Mouse (Mus musculus) neural tube, embryonic 14.5 days (tissue): ENCODE data around the gene Fam126a. TPM values are rescaled to one million over a fixed set of nuclear protein-coding genes. Genes with fewer than 3 reads are reported as not detected.

Source experiments
- ATAC-seq: fragments of 200-750 bp; cut with Nextera tagmentation; 2 replicates; pipeline ENCODE4 v1.8.0; 2017; ENCODE audit warnings: low read depth, mild to moderate bottlenecking, moderate TSS enrichment, moderate library complexity
- H3K27ac ChIP-seq: fragments of 300-500 bp; sonication (generic); 2 replicates; pipeline ENCODE4 v1.5.1; 2014; ENCODE audit warnings: low read depth, mild to moderate bottlenecking, control low read depth, low read length, moderate library complexity, mixed read lengths
- H3K27me3 ChIP-seq: fragments of 300-500 bp; sonication (generic); 2 replicates; pipeline ENCODE4 v1.6.1; 2014; ENCODE audit warnings: low read length; ENCODE audit not compliant: control insufficient read depth, insufficient read depth
- H3K36me3 ChIP-seq: fragments of 300-500 bp; sonication (generic); 2 replicates; pipeline ENCODE4 v1.6.1; 2014; ENCODE audit warnings: low read length, mixed read lengths; ENCODE audit not compliant: control insufficient read depth, insufficient read depth
- H3K4me1 ChIP-seq: fragments of 300-500 bp; sonication (generic); 2 replicates; pipeline ENCODE4 v1.6.1; 2014; ENCODE audit warnings: low read length; ENCODE audit not compliant: control insufficient read depth, insufficient read depth
- H3K4me2 ChIP-seq: fragments of 300-500 bp; sonication (generic); 2 replicates; pipeline ENCODE4 v1.6.1; 2014; ENCODE audit warnings: mild to moderate bottlenecking, low read depth, low read length, control low read depth
- H3K4me3 ChIP-seq: fragments of 300-500 bp; sonication (generic); 2 replicates; pipeline ENCODE4 v1.5.1; 2014; ENCODE audit warnings: low read depth, low read length, control low read depth, mixed read lengths
- H3K9ac ChIP-seq: fragments of 300-500 bp; sonication (generic); replicated peaks from 2 replicates; pipeline ENCODE4 v1.6.1; 2014; ENCODE audit warnings: low read depth, mild to moderate bottlenecking, control low read depth, low read length, mixed read lengths
- H3K9me3 ChIP-seq: fragments of 300-500 bp; sonication (generic); 2 replicates; pipeline ENCODE4 v1.6.1; 2016; ENCODE audit warnings: low read length; ENCODE audit not compliant: control insufficient read depth
- WGBS: fragments of 180-500 bp; shearing (Covaris S2); extraction: QIAGEN DNeasy Blood & Tissue Kit; methylation state at CpG from one replicate; pipeline ENCODE4 v1.1.7; 2014; 5-methylcytosine and 5-hydroxymethylcytosine counted together
- polyA plus RNA-seq: library from polyadenylated mRNA; unstranded; fragments of >200 nt; fragmentation: Nextera tagmentation; extraction: Ambion mirVana; gene quantifications from 2 replicates; pipeline ENCODE4 v1.2.1, GENCODE M21; 2014

Gene Fam126a
- polyA plus RNA-seq, 1 experiment from 2014 or later = 31.1 TPM

DNA sequence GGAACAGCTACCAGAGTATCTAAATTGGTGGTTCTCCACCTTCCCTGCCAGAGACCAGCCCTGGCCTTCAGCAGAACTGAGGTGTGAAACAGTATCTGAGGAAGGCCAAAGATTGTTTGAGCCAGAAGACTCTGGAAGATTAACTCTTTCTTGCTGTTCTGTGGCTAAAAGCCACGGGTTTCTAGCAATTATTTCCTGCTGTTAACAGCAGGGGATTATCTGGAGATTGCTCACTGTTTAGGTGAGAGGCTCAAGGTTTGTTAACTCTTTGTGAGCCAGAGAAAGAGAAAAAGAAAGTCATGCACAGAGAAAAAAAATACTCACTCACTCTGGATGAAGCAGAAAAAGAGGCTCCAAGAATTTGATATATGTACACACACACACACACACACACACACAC, 85.4 kb downstream of the Fam126a start:
- Histone ChIP-seq H3K4me2 (no peak overlapping the region), H3K9me3 (no peaks in the 10 kb centered on the region), H3K27ac (no peak overlapping the region), H3K36me3 (no peaks in the 10 kb centered on the region), H3K4me3 (no peak overlapping the region), H3K9ac (no peak overlapping the region), H3K4me1 (no peaks in the 10 kb centered on the region), H3K27me3 (no peaks in the 10 kb centered on the region)
- 6% methylated on average over 1 of the region's 1 CpGs for whole genome bisulfite sequencing
- no peak for ATAC-seq

DNA sequence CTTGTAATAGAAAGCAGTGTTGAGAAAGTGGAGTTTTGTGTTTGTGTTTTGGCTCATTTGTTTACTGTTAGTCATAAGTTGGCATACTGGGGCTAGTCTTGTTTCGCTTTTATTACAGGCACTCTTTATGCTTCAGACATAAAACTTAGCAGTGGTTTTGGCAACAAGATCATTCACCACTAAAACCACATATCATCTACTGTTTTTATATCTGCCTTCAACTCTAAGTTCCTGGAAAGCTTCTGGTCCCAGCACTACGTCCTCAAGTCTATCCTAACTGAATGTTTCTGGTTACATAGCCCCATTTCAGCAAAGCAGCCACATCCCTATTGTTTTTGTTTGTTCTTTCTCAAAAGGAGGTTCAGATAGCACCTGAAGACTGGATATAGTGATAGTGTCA, 87.0 kb downstream of the Fam126a start:
- 96% methylated on average over 2 of the region's 2 CpGs for WGBS
- Histone ChIP-seq H3K9ac (no peak overlapping the region), H3K27ac (no peak overlapping the region), H3K4me1 (no peaks in the 10 kb centered on the region), H3K9me3 (no peaks in the 10 kb centered on the region), H3K4me2 (no peak overlapping the region), H3K27me3 (no peaks in the 10 kb centered on the region), H3K36me3 (no peaks in the 10 kb centered on the region), H3K4me3 (no peak overlapping the region)
- ATAC-seq = no peak

DNA sequence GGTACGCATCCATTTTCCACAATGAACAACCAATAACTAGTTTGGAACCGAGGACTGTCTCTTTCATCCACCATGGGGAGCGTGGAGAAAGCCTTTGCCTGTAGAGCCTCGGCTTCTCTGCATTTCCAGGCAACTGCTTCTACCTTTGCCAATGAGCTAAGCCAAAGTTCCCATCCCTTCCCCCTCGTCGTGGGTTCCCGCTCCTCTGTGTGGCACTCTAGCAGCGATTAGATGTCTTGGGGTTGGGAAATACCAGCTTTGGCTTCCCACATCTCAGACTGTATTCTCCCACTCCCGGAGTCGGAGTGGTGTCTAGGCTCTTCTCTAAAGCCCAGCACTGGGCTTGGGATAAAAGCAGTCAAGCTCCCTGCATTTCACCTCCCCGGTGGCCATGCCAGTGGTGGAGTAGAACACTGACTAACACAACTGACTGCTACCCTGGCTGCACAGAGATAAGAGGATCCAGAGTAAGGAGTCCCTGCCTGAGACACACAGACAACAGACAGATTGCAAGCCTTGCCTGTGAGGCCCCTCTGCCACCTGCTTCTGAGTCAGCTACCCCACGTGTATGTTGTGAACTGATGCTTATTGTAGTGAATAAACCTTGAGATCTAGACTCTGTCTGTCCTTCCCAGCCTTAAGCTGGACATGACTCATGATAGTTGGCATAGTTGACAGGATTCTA, 106.9 kb downstream of the Fam126a start:
- Histone ChIP-seq H3K9me3 (no peaks in the 10 kb centered on the region), H3K27ac (no peak overlapping the region), H3K4me2 (no peak overlapping the region), H3K27me3 (no peaks in the 10 kb centered on the region), H3K36me3 (no peaks in the 10 kb centered on the region), H3K9ac (no peak overlapping the region), H3K4me3 (no peak overlapping the region), H3K4me1 (no peaks in the 10 kb centered on the region)
- no peak for ATAC-seq
- WGBS = 92% methylated on average over 12 of the region's 12 CpGs

DNA sequence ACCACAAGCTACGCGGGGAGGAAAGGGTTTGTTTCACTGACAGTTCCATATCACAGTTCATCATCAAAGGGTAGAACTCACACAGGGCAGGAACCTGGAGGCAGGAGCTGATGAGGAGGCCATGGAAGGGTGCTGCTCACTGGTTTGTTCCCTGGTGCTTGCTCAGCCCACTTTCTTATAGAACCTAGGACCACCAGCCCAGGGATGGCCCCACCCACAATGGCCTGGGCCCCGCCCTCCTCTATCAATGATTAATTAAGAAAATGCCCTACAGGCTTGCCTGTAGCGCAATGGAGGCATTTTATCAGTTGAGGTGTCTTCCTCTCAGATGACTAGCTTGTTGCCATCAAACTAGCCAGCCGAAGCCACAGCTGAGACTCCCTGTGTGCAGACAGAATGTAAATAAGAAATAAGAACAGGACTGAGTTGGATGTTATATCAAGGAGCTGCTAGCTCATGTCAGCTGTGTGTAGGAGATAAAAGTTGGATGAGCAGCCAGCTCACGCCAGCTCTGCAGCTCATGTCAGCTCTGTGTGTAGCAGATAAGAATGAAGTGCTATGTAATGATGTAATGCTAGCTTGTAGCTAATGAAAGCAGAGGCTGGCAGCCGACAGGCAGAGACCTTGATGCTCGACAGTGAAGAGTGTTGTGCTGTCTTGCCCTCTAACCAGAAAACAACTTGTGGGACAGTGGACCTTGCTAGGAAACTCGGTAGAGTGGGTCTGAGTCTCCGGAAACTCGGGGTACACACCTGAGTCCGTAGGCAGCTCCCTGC, 107.8 kb downstream of the Fam126a start:
- WGBS = 87% methylated on average over 12 of the region's 12 CpGs
- Histone ChIP-seq H3K27me3 (no peaks in the 10 kb centered on the region), H3K4me1 (no peaks in the 10 kb centered on the region), H3K27ac (no peak overlapping the region), H3K9ac (no peak overlapping the region), H3K9me3 (no peaks in the 10 kb centered on the region), H3K4me3 (no peak overlapping the region), H3K4me2 (no peak overlapping the region), H3K36me3 (no peaks in the 10 kb centered on the region)
- no peak for ATAC-seq

DNA sequence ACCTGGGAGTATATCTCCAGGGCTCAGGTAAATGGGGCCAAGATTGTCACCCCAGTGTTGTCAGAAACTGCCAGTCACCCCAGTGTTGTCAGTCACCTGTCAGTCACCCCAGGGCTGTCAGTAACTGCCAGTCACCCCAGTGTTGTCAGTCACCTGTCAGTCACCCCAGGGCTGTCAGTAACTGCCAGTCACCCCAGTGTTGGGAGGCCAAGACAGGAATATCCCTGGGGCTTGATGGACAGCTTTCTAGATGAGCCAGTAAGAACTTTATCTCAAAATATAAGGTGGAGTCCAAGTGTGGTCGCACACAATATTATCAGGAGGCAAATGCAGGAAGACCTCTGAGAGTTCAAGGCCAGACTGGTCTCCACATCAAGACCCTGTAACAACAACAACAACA, 109.2 kb downstream of the Fam126a start:
- Histone ChIP-seq H3K27me3 (no peaks in the 10 kb centered on the region), H3K9me3 (no peaks in the 10 kb centered on the region), H3K27ac (no peak overlapping the region), H3K9ac (no peak overlapping the region), H3K4me2 (no peak overlapping the region), H3K36me3 (no peaks in the 10 kb centered on the region), H3K4me3 (no peak overlapping the region), H3K4me1 (no peaks in the 10 kb centered on the region)
- WGBS = 97% methylated on average over 1 of the region's 1 CpGs
- no peak for ATAC-seq

DNA sequence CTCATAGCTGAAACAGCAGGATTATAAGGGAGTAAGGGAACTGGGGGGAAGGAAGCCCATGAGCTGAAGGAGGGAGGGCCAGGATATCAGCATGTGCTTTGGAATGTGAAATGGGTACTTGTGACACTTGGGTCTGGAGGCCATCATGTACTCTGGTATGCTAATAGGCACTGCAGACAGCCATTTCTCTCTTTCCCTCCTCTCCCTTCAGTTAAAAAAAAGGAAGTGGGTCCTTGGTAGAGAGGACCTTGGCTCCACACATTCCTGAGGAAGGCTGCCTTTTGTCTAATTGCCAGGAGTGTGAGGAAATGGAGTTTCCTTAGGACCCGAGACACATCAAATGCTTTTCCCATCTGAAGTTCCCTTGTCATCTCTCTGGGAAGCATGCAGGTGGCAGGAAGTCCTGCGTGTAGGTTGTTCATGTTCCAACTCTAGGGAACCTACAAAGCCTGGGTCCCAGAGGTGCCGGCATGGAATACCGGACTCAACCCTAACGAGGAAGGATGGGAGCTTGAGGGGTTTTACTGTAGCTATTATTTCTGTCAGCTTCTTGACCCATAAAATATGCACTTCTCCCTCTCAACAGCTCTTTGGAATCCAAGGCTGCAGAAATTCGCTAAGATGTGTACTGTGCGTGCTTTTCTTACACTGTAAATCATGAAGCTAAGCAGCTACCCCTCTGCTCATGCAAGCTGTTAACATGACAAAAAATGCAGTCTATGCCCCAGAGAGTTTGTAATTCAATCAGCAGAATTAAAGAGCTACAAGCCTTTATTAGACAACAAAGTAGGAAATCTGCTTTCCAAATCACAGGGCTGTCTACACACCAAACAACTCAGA, 110.4 kb downstream of the Fam126a start:
- peak; percentile 56; the same call in 1 of the 2 replicates for ATAC-seq
- H3K4me2 ChIP-seq = no peak overlapping the region
- no peak overlapping the region for H3K27ac ChIP-seq
- H3K4me1 ChIP-seq = no peaks in the 10 kb centered on the region
- no peak overlapping the region for H3K4me3 ChIP-seq
- H3K27me3 ChIP-seq = no peaks in the 10 kb centered on the region
- no peaks in the 10 kb centered on the region for H3K9me3 ChIP-seq
- H3K9ac ChIP-seq = no peak overlapping the region; the same call in 1 of the 2 replicates
- no peaks in the 10 kb centered on the region for H3K36me3 ChIP-seq
- 51% methylated on average over 7 of the region's 7 CpGs for WGBS

DNA sequence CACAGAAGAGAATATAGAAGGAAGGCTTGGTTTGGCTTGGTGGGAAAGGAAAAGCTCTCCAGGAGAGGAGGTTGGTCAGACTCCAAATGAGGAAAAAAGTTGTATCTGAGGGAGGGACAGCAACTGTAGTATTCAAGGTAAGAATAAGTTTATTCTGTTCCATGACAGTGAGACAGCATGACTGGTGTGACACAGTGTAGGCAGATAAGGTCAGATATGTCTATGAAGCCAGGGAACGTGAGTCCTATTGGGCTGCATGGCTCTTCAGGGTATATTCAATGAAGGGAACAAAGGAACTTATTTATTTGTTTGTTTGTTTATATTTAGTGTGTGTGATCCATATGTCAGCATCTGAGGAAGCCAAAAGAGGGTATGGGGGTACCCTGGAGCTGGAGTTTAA, 113.2 kb downstream of the Fam126a start:
- ATAC-seq = no peak

DNA sequence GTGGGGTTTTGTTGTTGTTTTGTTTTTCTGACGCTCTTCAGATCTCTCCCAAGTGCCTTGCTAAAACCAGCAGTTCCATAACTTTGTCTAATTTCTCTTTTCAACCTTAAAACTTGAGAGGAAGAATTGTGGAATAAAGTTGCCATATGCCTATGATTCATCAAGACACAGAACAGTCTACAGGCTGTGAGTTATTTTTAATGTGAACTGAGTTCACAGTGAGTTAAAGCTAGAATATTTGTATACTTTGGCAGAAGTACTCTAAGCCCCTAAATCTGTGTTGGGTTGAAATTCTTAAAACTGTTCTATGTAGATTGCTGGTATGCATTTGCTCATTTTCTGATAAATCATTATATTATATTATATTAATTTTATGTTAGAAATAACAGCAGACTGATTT, 118.9 kb downstream of the Fam126a start:
- ATAC-seq = no peak
- Histone ChIP-seq H3K4me3 (no peak overlapping the region), H3K9ac (no peak overlapping the region), H3K27me3 (no peaks in the 10 kb centered on the region), H3K4me2 (no peak overlapping the region), H3K36me3 (no peaks in the 10 kb centered on the region), H3K27ac (no peak overlapping the region), H3K9me3 (no peaks in the 10 kb centered on the region), H3K4me1 (no peaks in the 10 kb centered on the region)
- 97% methylated on average over 1 of the region's 1 CpGs for WGBS

More for the DNA sequence above, 113.2 kb downstream of the Fam126a start:
- H3K27me3 ChIP-seq = no peaks in the 10 kb centered on the region
- H3K4me2 ChIP-seq = no peak overlapping the region
- H3K9ac ChIP-seq = no peak overlapping the region
- H3K9me3 ChIP-seq = no peaks in the 10 kb centered on the region
- no peaks in the 10 kb centered on the region for H3K4me1 ChIP-seq
- H3K4me3 ChIP-seq = no peak overlapping the region
- 82% methylated on average over 1 of the region's 1 CpGs for WGBS
- H3K36me3 ChIP-seq = no peaks in the 10 kb centered on the region
- no peak overlapping the region for H3K27ac ChIP-seq

DNA sequence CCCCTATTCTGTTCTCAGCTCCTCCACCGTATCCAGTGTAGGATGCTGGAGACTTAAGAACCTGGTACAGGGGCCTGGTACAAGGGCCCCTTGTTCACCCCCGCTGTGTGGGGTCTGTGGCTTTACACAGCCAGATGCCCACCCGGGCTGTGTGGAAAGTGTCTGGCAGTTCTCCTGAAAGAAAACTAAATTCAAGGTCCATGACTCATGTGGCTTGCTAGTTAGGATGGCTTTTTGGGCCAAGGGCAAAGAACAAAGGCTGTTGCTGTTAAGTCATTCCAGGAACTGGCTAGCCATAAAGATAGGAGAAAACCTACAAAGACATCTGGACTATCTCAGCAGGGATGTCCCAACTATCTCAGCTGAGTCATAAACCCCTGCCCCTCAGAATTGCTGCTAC, 121.2 kb downstream of the Fam126a start:
- Histone ChIP-seq H3K36me3 (no peaks in the 10 kb centered on the region), H3K9me3 (no peaks in the 10 kb centered on the region), H3K27me3 (no peaks in the 10 kb centered on the region), H3K4me1 (no peaks in the 10 kb centered on the region), H3K4me2 (no peak overlapping the region), H3K4me3 (no peak overlapping the region), H3K9ac (no peak overlapping the region), H3K27ac (no peak overlapping the region)
- no peak for ATAC-seq
- 96% methylated on average over 3 of the region's 3 CpGs for WGBS
